Mouse (Mus musculus) spleen, postnatal 14 days (tissue): ENCODE data around the gene Tas2r134.

Experiments
- DNase-seq, 2 experiments: peaks; one replicate each; pipeline ENCODE4 v3.0.0; 2021 to 2022; ENCODE audit warnings: low spot score in 2 of 2

Gene Tas2r134

GRCm38 (mm10) chr2:51627211-51627610 is at the start of gene Tas2r134:
Gene Tas2r134 (plus strand): TSS chr2:51627511.
- DNase-seq: no peak

GRCm38 (mm10) chr2:51579767-51580166 is 47.5 kb upstream of the Tas2r134 start:
- DNase-seq: no peak

DNA sequence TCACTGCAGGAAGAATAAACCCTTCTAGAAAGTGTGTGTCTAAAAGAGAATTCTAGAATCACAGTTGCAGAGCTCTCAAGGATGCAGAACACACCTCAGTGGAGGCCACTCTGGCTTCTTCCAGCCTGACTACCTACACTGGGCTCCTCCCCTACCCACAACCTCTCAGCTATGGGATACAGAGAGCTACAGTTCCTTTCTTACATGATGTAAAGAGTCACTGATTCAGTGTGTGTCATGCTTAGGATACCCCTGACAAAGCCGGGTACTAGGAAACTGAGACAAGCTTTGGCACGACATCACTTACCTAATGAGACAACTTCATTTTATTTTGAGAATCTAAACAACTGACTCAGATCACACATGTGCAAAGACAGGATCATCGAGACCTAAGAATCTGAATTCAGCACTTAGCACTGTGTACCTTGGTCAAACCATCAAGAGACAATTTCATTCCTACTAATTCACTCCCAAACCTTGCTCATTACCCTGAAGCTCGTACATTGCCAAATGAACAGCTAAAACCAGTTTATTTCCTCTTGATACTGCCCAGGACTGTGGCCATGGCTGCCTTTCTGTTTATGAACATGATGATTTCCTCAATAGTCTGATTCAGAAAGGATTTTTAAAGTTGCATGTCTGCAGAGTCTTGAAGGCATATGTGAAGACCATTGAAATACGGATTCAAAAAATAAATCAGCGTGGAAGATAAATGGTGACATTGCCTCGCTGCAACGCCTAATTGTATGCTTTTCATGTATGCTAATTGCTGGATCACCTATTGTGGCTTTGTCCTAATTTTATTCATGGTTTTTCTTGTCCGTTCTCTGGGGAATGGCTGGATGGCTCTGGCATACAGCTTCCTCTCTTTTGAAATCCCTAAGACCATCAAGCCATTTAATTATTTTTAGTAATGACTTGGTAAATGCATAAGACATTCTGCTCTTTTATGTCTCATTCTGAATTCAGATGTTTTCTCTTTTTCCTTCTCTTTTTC is 43.0 kb upstream of the Tas2r134 start:
- DNase-seq: no peak

DNA sequence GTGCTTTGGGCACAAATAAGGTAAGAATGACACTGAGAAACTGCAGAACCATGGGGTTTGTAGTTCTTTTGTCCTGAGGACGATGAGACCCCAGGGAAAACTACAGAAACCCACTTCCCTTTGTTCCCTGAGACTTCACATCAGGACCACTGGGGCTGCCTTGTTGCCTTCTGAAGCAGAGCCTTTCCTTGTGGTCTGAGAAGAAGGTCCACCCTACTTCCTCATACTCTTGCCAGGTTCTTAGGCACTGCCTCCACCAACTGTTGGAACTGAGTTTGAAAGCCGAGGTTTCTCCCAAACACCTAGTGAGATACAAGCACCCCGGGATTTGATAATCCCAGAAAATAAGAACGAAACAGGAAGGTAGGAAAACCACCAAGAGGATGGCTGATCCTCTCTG is 39.0 kb upstream of the Tas2r134 start:
- no peak for DNase-seq

DNA sequence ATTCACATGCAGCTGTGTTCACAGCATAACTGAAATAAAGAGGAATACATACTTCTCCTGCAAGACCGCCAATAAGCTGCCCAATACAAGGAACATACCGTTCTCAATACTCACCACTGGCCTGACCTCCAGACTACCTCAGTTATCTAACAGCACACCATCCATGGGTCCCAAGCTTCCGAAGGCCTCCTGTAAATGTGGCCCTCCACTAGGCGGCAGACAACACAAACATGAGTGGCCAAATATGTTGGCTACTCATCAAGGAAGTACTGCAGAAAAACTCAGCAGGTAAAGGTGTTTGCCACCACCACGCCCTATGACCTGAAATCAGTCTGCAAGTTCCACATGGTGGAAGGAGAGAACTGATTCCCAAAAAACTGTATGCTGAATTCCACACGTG is 38.4 kb upstream of the Tas2r134 start:
- no peak for DNase-seq

GRCm38 (mm10) chr2:51589627-51590026 is 37.7 kb upstream of the Tas2r134 start:
- DNase-seq: no peak

GRCm38 (mm10) chr2:51590308-51590707 is 37.0 kb upstream of the Tas2r134 start:
- no peak for DNase-seq

- no peak for DNase-seq
These were observed 35.2 kb upstream of the Tas2r134 start for GRCm38 (mm10) chr2:51592157-51592556.

GRCm38 (mm10) chr2:51599473-51600201 is 27.7 kb upstream of the Tas2r134 start:
- DNase-seq: no peak

GRCm38 (mm10) chr2:51600202-51600487 is 27.2 kb upstream of the Tas2r134 start:
- DNase-seq: no peak

GRCm38 (mm10) chr2:51600873-51601272 is 26.4 kb upstream of the Tas2r134 start:
- no peak for DNase-seq

DNA sequence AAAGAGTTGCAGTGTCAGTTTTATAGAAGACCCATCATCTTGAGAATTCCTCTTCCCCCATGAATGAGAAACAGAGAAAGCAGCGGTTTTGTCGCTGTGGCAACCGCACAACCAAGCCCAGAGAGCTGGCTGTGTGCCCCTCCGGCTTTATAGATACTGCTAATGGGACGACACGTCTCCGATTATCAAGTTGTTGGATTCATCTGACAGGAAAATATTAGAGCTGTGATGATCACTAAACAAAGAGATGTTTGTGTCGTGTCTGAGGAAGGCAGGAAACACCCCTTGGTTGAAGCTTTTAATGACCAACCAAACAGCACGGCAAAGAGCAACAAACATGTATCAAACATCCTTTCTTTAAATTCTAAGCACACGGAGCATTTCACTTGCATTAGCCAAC is 17.0 kb upstream of the Tas2r134 start:
- no peak for DNase-seq

DNA sequence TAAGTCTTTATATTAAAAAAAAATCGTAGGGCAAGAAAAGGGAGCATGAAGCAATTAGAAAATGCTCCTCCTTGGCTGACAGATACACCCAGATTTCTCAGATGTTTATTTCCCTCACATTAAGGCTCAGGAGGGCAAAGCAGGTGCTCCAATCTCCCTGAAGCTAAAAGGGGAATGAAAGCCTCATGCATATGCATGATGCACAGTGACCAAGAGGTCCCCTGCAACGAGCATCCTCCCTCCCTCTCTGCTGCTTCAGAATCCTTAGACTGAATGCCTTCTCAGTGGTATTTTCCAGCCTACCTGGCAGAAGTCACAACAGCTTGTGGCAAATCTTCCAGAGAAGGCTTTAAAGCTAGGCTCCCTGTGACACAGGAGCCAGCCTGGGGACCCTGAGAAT is 16.4 kb upstream of the Tas2r134 start:
- no peak for DNase-seq

DNA sequence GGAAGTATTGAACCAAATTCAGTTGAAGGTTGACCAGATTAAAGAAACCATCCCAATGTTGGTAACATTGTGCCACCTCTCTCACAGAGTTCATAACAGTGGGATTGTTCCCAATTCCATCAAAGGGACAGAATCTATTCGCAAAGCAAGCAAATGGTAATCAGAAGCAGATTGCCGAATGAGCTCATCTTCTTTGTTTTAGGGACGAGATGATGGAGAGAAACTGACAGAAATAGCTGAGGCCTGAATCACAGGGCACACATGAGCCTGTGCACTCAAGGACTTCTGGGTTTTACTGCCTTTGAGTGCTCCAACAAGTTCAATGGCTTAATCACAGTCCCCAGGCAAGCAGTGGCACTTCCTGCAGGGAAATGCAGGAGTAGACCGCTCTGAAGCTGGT is 13.6 kb upstream of the Tas2r134 start:
- no peak for DNase-seq

DNA sequence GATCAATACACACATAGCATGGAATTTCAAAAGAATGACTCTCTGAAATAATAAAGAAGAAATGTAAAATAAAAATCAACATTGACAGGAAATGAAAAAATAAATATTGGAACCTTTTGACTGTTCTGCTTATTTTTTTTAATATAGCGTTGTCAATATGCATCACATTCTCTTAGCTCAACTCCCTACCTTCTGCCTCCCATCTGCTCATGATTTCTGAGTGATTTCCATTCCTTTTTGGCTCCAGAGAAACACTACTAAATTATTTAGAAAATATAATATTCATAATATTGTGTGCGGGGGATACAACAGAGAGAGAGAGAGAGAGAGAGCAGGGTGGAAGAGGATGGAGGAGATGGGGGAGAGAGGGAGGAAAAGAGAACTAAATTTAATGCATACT is 5.4 kb upstream of the Tas2r134 start:
- DNase-seq: no peak

- no peak for DNase-seq
These were observed 1.3 kb upstream of the Tas2r134 start for GRCm38 (mm10) chr2:51626007-51626406.

GRCm38 (mm10) chr2:51631428-51631827 is 4.1 kb downstream of the Tas2r134 start:
- no peak for DNase-seq

- DNase-seq: no peak
These were observed 10.4 kb downstream of the Tas2r134 start for GRCm38 (mm10) chr2:51637681-51638080.

DNA sequence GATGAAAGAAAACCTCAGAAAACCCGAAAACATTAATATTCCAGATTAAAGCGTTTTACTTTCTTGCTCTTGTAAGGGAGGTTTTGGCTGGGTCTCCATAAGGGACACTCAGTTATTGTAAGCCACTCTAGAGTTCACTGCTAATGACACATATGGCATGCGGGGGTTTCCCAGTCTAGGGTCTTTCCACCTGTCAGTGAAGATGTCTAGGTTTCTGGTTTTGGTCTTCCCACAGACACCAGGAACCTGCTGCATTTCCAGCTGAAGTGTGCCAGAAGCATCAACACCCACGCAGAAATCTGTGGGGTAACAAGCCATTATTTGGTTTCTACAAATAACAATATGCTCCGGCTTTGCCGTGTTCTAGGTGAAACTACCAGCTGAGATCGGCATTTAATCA is 14.3 kb downstream of the Tas2r134 start:
- no peak for DNase-seq

- no peak for DNase-seq
These were observed 16.2 kb downstream of the Tas2r134 start for GRCm38 (mm10) chr2:51643244-51644139.

GRCm38 (mm10) chr2:51647972-51648371 is 20.7 kb downstream of the Tas2r134 start:
- DNase-seq: no peak

- DNase-seq: no peak
These were observed 22.6 kb downstream of the Tas2r134 start for GRCm38 (mm10) chr2:51649887-51650286.
